Mouse (Mus musculus) kidney, adult 2 months (tissue): ENCODE results near the gene Nptn. TPM values are rescaled to one million over a fixed set of nuclear protein-coding genes. Genes with fewer than 3 reads are reported as not detected.

Experiments
- DNase-seq: peaks from one replicate; pipeline ENCODE4 v3.0.0; 2021
- H3K27ac ChIP-seq: fragments of 200-500 bp; 2 replicates; pipeline ENCODE4 v1.5.1; 2012; ENCODE audit warnings: low read depth, low read length, control low read depth, inconsistent platforms; ENCODE audit not compliant: insufficient read depth
- H3K27me3 ChIP-seq: fragments of 200-500 bp; replicated peaks from 2 replicates; pipeline ENCODE4 v1.6.1; 2012; ENCODE audit warnings: mild to moderate bottlenecking, moderate library complexity, low read length, inconsistent platforms; ENCODE audit not compliant: control insufficient read depth, insufficient read depth
- H3K36me3 ChIP-seq: fragments of 200-500 bp; 2 replicates; pipeline ENCODE4 v1.6.1; 2012; ENCODE audit warnings: mild to moderate bottlenecking, moderate library complexity, low read length, inconsistent platforms; ENCODE audit not compliant: control insufficient read depth, insufficient read depth
- H3K4me1 ChIP-seq: fragments of 200-500 bp; 2 replicates; pipeline ENCODE4 v1.6.1; 2011; ENCODE audit warnings: low read length; ENCODE audit not compliant: control insufficient read depth, insufficient read depth
- H3K4me3 ChIP-seq: fragments of 200-500 bp; 2 replicates; pipeline ENCODE4 v1.5.1; 2011; ENCODE audit warnings: mild to moderate bottlenecking, low read depth, low read length, control low read depth; ENCODE audit not compliant: insufficient read depth
- CTCF ChIP-seq: fragments of 200-500 bp; conservative IDR thresholded peaks from 2 replicates; pipeline ENCODE4 v1.5.1; 2011; ENCODE audit warnings: low read depth, mild to moderate bottlenecking, control low read depth, low read length, moderate library complexity, mixed read lengths; ENCODE audit not compliant: insufficient read depth, insufficient read length
- POLR2A ChIP-seq: fragments of 200-500 bp; IDR thresholded peaks from one replicate; pipeline ENCODE4 v1.6.1; 2011; ENCODE audit warnings: low read depth, low read length, control low read depth
- WGBS: fragments of 180-500 bp; shearing (Covaris S2); methylation state at CpG from one replicate; pipeline ENCODE4 v1.1.7; 2018; 5-methylcytosine and 5-hydroxymethylcytosine counted together
- polyA plus RNA-seq: library from polyadenylated mRNA; depleted of rRNA; stranded (reverse); fragments of >200 nt; gene quantifications from 2 replicates; pipeline ENCODE4 v1.2.3, GENCODE M21; 2012

The Nptn gene
- polyA plus RNA-seq, 1 experiment = 450 TPM

DNA sequence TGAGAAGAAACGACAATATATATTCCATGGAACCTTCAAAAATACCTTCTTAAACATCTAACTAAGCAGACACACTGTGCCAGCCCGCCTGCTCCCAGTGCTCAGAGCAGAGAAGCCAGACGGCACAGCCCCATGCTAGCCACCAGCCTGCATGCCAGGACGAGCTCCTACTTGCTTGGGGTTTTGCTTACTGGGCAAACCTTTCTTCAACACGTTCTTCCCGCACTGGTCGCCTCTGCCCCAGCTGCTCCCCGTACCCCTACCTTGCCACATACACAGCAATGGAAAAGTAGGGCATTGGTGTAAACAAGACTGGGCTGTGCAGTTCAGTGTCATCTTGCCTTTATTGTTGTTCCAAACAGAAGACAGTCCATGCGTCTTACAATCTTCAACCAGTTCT is 83.5 kb downstream of the Nptn start:
- no peaks in the 10 kb centered on the region for H3K4me1 ChIP-seq
- no peak overlapping the region for H3K27ac ChIP-seq

DNA sequence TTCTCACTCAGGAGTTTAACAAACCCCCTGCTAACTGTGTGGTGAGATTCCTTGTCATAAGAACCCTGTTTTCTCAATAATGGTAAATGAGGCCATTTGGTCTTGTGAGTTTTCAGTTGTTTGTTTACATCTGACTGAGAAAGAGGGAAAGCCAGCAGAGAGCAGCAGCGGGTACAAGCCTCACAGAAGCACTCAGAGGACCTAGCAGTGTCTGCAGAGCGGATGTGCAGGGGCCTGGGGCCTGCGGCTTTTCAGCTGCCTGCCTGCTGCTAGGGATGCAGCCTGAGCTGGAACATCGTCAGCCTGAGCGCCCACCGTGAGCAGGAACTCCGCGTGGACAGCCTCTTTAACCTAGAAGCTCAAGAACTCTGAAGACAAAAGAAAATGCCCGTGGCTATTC is 84.2 kb downstream of the Nptn start:
- H3K27me3 ChIP-seq = no peaks in the 10 kb centered on the region
- WGBS = 83% methylated on average over 9 of the region's 9 CpGs
- H3K4me3 ChIP-seq = no peak overlapping the region
- no peak overlapping the region for H3K27ac ChIP-seq
- TF ChIP-seq POLR2A = no peak
- no peak for TF ChIP-seq CTCF
- H3K4me1 ChIP-seq = no peaks in the 10 kb centered on the region
- H3K36me3 ChIP-seq = no peaks in the 10 kb centered on the region
- DNase-seq = no peak

More for the DNA sequence above, 83.5 kb downstream of the Nptn start:
- Histone ChIP-seq H3K27me3 (no peaks in the 10 kb centered on the region), H3K4me3 (no peak overlapping the region), H3K36me3 (no peaks in the 10 kb centered on the region)
- 80% methylated on average over 9 of the region's 9 CpGs for WGBS
- no peak for DNase-seq
- no peak for TF ChIP-seq CTCF

- H3K4me3 ChIP-seq = no peak overlapping the region
- TF ChIP-seq CTCF = no peak
- H3K27me3 ChIP-seq = no peaks in the 10 kb centered on the region
- no peak overlapping the region for H3K27ac ChIP-seq
- no peak for DNase-seq
- H3K4me1 ChIP-seq = no peaks in the 10 kb centered on the region
- 71% methylated on average over 9 of the region's 9 CpGs for WGBS
- H3K36me3 ChIP-seq = no peaks in the 10 kb centered on the region
Observed at GRCm38 (mm10) chr9:58667244-58667643, 85.2 kb downstream of the Nptn start.

DNA sequence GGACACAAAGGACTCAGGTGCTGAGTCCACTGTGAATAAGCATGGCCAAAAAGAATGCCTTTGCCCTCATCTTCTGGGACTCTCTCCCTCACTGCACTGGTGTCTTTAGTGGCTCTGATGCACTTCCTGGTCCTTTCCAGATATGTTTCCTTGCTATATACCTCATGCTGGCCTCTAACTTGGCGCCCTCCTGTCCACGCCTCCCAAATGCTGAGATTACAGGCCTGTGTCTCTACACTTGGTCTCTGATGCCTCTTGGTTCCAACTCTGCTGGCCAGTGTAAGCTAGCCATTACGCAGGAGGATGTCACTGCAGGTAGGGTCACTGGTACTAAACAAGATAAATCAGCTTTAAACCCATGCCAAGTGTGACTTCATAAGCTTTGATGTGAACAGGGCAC is 86.1 kb downstream of the Nptn start:
- no peak overlapping the region for H3K27ac ChIP-seq
- no peaks in the 10 kb centered on the region for H3K36me3 ChIP-seq
- H3K4me1 ChIP-seq = no peaks in the 10 kb centered on the region
- DNase-seq = no peak
- WGBS = 97% methylated on average over 3 of the region's 3 CpGs
- TF ChIP-seq POLR2A (no peak), CTCF (no peak)
- no peaks in the 10 kb centered on the region for H3K27me3 ChIP-seq
- no peak overlapping the region for H3K4me3 ChIP-seq

DNA sequence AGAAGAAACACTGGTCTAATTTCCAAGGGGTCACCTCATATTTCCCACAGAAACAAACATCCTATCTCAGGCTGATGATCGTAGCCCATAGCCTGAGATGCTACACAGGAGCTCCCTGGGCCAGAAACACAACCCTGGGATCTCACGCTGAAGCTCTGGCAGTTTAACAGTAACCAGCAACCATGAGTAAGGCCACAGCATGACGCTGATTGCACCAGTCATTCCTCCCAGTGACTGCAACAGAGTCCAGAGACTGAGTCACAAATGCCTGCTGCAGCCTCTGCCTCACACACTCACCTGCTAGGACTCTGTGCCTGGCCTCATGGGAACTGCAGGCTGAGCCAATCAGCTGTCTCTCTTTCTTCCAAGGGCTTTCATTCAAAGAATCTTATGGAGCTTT is 87.0 kb downstream of the Nptn start:
- H3K27ac ChIP-seq = no peak overlapping the region
- no peak overlapping the region for H3K4me3 ChIP-seq
- WGBS = 66% methylated on average over 3 of the region's 3 CpGs
- no peaks in the 10 kb centered on the region for H3K4me1 ChIP-seq
- TF ChIP-seq POLR2A (no peak), CTCF (no peak)
- DNase-seq = no peak
- H3K27me3 ChIP-seq = no peaks in the 10 kb centered on the region
- H3K36me3 ChIP-seq = no peaks in the 10 kb centered on the region

DNA sequence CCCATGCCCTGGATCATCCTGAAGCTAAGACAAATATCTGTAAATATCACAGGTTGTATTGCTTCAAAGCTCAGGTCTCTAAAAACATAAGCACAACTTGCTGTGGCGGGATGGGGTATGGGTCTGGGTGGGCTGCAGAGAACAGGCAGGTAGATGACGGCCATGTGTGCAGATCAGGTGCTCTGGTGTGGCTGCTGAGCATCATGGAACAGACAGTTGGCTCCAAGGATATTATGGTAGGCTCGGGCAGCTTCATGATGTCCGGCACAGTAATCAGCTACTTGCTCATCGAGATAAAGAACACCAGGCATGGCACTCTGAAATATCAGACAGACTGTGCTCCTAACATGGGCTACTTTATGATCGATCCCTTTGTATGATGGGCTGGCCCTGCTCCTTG is 87.8 kb downstream of the Nptn start:
- Histone ChIP-seq H3K4me1 (no peaks in the 10 kb centered on the region), H3K27ac (no peak overlapping the region), H3K27me3 (no peaks in the 10 kb centered on the region), H3K36me3 (no peaks in the 10 kb centered on the region), H3K4me3 (no peak overlapping the region)
- no peak for TF ChIP-seq CTCF
- DNase-seq = no peak
- WGBS = 95% methylated on average over 6 of the region's 6 CpGs

DNA sequence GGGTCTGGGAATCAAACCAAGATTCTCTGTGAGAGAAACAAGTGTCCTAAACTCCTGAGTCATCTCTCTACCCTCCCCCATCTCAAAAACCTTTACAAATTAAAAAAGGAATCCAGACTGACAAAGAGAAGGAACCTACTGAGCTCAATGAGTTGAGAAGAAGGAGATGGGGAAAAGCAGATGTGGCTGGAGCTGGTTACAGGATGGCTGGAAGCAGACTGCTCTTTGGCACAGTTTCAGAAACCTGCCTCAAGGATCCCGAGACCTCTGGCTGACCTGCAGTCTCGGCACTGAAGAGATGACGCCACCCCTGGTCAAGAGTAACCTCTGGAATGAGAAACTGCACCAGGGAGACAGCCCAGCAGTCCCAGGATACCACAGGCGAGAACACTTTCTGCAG is 90.4 kb downstream of the Nptn start:
- TF ChIP-seq CTCF = no peak
- no peak for TF ChIP-seq POLR2A
- H3K27me3 ChIP-seq = no peaks in the 10 kb centered on the region
- WGBS = 40% methylated on average over 4 of the region's 4 CpGs
- no peaks in the 10 kb centered on the region for H3K36me3 ChIP-seq
- no peaks in the 10 kb centered on the region for H3K4me1 ChIP-seq
- no peak overlapping the region for H3K4me3 ChIP-seq
- DNase-seq = peak; percentile 41
- H3K27ac ChIP-seq = no peak overlapping the region

DNA sequence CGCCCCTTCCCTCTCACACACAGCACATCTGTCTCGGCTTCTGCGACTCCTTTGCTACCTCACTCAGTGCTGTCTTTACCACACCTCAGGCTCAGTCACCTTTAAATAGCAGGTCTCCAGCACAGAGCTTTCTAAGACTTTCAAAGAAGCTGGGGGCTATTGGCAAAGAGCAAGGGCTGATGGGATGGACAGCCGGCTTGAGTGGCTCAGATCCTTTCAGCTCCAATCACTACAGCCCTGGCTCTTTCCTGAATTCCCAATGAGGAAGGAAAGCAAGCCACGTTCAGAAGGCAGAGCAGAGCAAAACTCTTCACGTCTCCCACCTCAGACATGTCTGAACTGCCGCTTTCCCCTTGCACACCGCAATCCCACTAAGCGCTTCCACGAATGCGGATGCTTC is 92.7 kb downstream of the Nptn start:
- no peak for TF ChIP-seq POLR2A
- no peak for TF ChIP-seq CTCF
- WGBS = 81% methylated on average over 11 of the region's 11 CpGs
- no peak overlapping the region for H3K27ac ChIP-seq
- H3K36me3 ChIP-seq = no peaks in the 10 kb centered on the region
- H3K4me1 ChIP-seq = no peaks in the 10 kb centered on the region
- H3K4me3 ChIP-seq = no peak overlapping the region
- DNase-seq = no peak
- no peaks in the 10 kb centered on the region for H3K27me3 ChIP-seq
